Mouse (Mus musculus) skeletal muscle tissue, adult 2 months (tissue): ENCODE results near the gene Mrpl58.

ENCODE experiments used
- DNase-seq: peaks from one replicate; pipeline ENCODE4 v3.0.0-alpha.2; 2012; ENCODE audit warnings: low read depth, low spot score

Mrpl58 gene

DNA sequence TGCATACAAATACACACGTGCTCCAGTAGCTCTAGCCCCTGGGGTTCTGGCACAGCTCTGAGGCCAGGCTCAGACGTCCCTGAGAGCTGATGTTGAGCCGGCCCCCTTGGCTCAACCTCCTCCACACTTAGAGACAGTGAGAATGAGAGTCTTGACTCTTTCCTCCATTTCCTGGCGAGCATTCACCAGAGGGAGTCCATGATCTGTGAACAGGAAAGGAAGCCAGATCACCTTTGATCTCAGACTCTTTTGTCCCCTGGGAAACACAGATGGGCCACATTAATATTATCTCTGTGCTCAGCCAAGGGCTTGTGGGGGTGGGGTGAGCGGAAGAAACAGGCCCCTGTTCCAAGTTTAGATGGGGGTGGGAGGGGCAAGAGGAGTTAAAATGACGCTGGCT is 53.9 kb downstream of the Mrpl58 start:
- DNase-seq, result no peak

DNA sequence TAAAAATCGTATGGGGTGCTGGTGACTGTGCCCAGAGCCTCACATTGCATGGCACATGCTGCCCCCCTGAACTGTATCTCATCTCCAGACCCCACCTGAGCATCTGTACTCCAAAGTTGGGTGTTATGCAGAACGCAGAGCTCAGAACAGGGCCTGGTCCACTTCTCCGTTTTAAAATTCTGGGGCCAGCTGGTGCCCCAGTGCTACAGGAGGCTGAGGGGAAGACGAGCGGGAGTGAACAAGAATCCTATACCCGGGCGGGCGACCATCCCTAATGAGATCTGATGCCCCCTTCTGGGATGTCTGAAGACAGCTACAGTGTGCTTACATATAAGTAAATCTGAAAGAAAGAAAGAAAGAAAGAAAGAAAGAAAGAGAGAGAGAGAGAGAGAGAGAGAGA is 57.4 kb downstream of the Mrpl58 start:
- no peak for DNase-seq

DNA sequence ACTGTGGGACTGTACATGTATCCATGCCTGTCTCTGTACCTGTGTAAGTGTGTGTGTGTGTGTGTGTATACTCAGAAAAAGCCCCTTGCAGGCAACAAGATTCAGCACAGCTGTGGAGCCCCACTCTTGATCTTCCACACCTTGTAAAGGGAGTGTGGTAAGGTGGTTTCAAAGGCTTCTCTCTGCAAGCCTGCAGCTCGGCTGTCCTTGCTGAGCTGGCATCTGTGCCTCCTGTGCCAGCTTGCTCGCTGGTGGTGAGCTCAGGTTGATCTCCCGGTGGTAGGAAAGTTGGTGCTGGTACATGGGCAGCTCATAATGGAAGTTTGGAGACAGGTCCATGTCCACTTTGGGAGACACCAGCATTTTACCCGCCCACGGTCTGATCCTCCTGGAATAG is 58.3 kb downstream of the Mrpl58 start:
- DNase-seq, result no peak
